Mouse (Mus musculus) liver, postnatal 0 days (tissue): ENCODE measurements around the gene Psme4.

Source experiments
- CTCF ChIP-seq: sonication (generic); IDR thresholded peaks from 2 replicates; pipeline ENCODE4 v1.5.1; 2016; ENCODE audit warnings: antibody characterized with exemption, low read depth
- EP300 ChIP-seq: IDR thresholded peaks from 2 replicates; pipeline ENCODE4 v1.6.1; 2016; ENCODE audit warnings: antibody characterized with exemption, low read depth, mild to moderate bottlenecking

DNA sequence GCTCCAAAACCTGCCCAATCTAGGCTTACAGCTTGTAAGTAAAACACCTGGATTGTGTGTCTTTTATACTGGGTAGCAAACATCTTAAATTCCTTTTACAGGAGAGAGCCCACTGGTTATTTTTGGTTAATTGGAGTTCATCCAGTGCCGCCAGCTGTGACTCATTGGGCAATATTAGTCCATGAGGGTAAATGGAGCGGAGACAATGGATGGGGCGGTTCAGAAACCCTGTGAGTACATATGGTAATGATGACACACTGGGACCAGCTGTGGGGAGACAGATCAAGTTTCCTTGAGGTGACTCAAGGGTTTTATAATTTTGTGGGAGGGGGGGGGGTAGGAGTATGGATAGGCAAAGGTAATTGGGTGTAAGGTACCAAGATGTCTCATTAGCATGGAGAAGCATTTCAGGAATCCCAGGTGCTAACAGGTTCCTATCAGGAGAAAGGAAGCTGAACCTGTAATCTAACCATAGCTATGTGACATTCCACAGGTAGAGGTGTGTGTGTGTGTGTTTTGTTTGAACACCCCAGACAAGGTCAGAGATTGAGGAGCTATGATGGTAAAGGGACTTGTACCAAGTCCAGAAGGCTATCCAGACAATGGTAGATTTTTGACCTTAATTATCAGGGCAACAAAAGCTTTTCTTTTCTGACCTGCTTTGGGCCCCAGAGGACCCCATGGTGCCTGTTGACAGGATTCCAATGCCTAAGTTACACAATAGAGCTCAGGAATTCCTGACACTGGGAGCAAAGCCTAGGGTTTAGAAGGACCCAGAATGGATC lies 21.3 kb upstream of the Psme4 start:
- TF ChIP-seq CTCF (no peak), EP300 (no peak)
